Mouse (Mus musculus) liver, adult 2 months (tissue): ENCODE measurements around the gene Fank1. TPM values are rescaled to one million over a fixed set of nuclear protein-coding genes. Genes with fewer than 3 reads are reported as not detected.

Source experiments
- DNase-seq: peaks from one replicate; pipeline ENCODE4 v3.0.0-alpha.2; 2011; ENCODE audit warnings: low read depth, low spot score; ENCODE audit errors: extremely low read depth
- H3K27ac ChIP-seq: fragments of 200-500 bp; replicated peaks from 2 replicates; pipeline ENCODE4 v1.5.1; 2012; ENCODE audit warnings: low read depth, mild to moderate bottlenecking, control low read depth, inconsistent platforms, low read length; ENCODE audit not compliant: insufficient read depth
- H3K27me3 ChIP-seq: fragments of 200-500 bp; 2 replicates; pipeline ENCODE4 v1.6.1; 2012; ENCODE audit warnings: mild to moderate bottlenecking, moderate library complexity, low read length, inconsistent platforms; ENCODE audit not compliant: control insufficient read depth, insufficient read depth
- H3K36me3 ChIP-seq: fragments of 200-500 bp; 2 replicates; pipeline ENCODE4 v1.6.1; 2012; ENCODE audit warnings: low read length, inconsistent platforms; ENCODE audit not compliant: control insufficient read depth, insufficient read depth
- H3K4me1 ChIP-seq: fragments of 200-500 bp; 2 replicates; pipeline ENCODE4 v1.6.1; 2011; ENCODE audit warnings: low read length; ENCODE audit not compliant: control insufficient read depth, insufficient read depth
- H3K4me3 ChIP-seq: fragments of 200-500 bp; 2 replicates; pipeline ENCODE4 v1.5.1; 2011; ENCODE audit warnings: low read depth, mild to moderate bottlenecking, control low read depth, low read length, moderate library complexity; ENCODE audit not compliant: insufficient read depth
- H3K79me2 ChIP-seq: fragments of 200-500 bp; 2 replicates; pipeline ENCODE4 v1.6.1; 2012; ENCODE audit warnings: inconsistent platforms, mild to moderate bottlenecking, low read length, moderate library complexity; ENCODE audit not compliant: control insufficient read depth, insufficient read depth
- H3K9ac ChIP-seq: fragments of 200-500 bp; 2 replicates; pipeline ENCODE4 v1.6.1; 2012; ENCODE audit warnings: low read depth, mild to moderate bottlenecking, control low read depth, inconsistent platforms, low read length
- CTCF ChIP-seq: fragments of 200-500 bp; IDR thresholded peaks from 2 replicates; pipeline ENCODE4 v1.5.1; 2011; ENCODE audit warnings: low read depth, low read length, control low read depth
- POLR2A ChIP-seq: fragments of 200-500 bp; IDR thresholded peaks from 2 replicates; pipeline ENCODE4 v1.6.1; 2011; ENCODE audit warnings: low read length, control low read depth; ENCODE audit not compliant: insufficient read depth; ENCODE audit errors: extremely low read depth
- WGBS: fragments of 180-500 bp; shearing (Covaris S2); methylation state at CpG from one replicate; pipeline ENCODE4 v1.1.7; 2018; 5-methylcytosine and 5-hydroxymethylcytosine counted together
- polyA plus RNA-seq: library from polyadenylated mRNA; depleted of rRNA; stranded (reverse); fragments of >200 nt; gene quantifications from 2 replicates; pipeline ENCODE4 v1.2.3, GENCODE M21; 2012
- total RNA-seq: library from RNA; depleted of rRNA; stranded (reverse); fragments of >200 nt; gene quantifications from 2 replicates; pipeline ENCODE4 v1.2.3, GENCODE M21; 2014

Gene Fank1
- total and polyA plus RNA-seq, 2 experiments = not detected

GRCm38 (mm10) chr7:133863151-133863550 lies 86.5 kb downstream of the Fank1 start:
- TF ChIP-seq CTCF (no peak), POLR2A (no peak)
- no peak overlapping the region for H3K4me3 ChIP-seq
- no peaks in the 10 kb centered on the region for H3K4me1 ChIP-seq
- no peak for DNase-seq
- no peaks in the 10 kb centered on the region for H3K36me3 ChIP-seq
- H3K9ac ChIP-seq = no peak overlapping the region
- H3K27me3 ChIP-seq = no peaks in the 10 kb centered on the region
- no peak overlapping the region for H3K27ac ChIP-seq
- H3K79me2 ChIP-seq = no peaks in the 10 kb centered on the region
- 71% methylated on average over 3 of the region's 3 CpGs for WGBS

GRCm38 (mm10) chr7:133863684-133864083 lies 87.0 kb downstream of the Fank1 start:
- Histone ChIP-seq H3K27ac (no peak overlapping the region), H3K4me3 (no peak overlapping the region), H3K79me2 (no peaks in the 10 kb centered on the region), H3K9ac (no peak overlapping the region), H3K36me3 (no peaks in the 10 kb centered on the region), H3K4me1 (no peaks in the 10 kb centered on the region), H3K27me3 (no peaks in the 10 kb centered on the region)
- TF ChIP-seq POLR2A (no peak), CTCF (no peak)
- WGBS = 89% methylated on average over 4 of the region's 4 CpGs
- no peak for DNase-seq

- Histone ChIP-seq H3K27me3 (no peaks in the 10 kb centered on the region), H3K36me3 (no peaks in the 10 kb centered on the region), H3K4me1 (no peaks in the 10 kb centered on the region), H3K79me2 (no peaks in the 10 kb centered on the region), H3K27ac (no peak overlapping the region), H3K9ac (no peak overlapping the region), H3K4me3 (no peak overlapping the region)
- 82% methylated on average over 4 of the region's 4 CpGs for WGBS
- DNase-seq = no peak
- TF ChIP-seq CTCF (no peak), POLR2A (no peak)
Measured at GRCm38 (mm10) chr7:133870265-133870664, 93.6 kb downstream of the Fank1 start.

- no peaks in the 10 kb centered on the region for H3K27me3 ChIP-seq
- TF ChIP-seq POLR2A = no peak
- TF ChIP-seq CTCF = no peak
- H3K4me1 ChIP-seq = no peaks in the 10 kb centered on the region
- no peak for DNase-seq
- WGBS = 76% methylated on average over 5 of the region's 5 CpGs
- H3K36me3 ChIP-seq = no peaks in the 10 kb centered on the region
- H3K9ac ChIP-seq = no peak overlapping the region
- no peaks in the 10 kb centered on the region for H3K79me2 ChIP-seq
- H3K4me3 ChIP-seq = no peak overlapping the region
- H3K27ac ChIP-seq = no peak overlapping the region
Measured at GRCm38 (mm10) chr7:133872701-133873100, 96.0 kb downstream of the Fank1 start.

- no peak for DNase-seq
- Histone ChIP-seq H3K4me3 (no peak overlapping the region), H3K4me1 (no peaks in the 10 kb centered on the region), H3K27ac (no peak overlapping the region), H3K9ac (no peak overlapping the region), H3K27me3 (no peaks in the 10 kb centered on the region), H3K36me3 (no peaks in the 10 kb centered on the region), H3K79me2 (no peaks in the 10 kb centered on the region)
- TF ChIP-seq CTCF = no peak
- TF ChIP-seq POLR2A = no peak
- WGBS = 78% methylated on average over 3 of the region's 3 CpGs
Measured at GRCm38 (mm10) chr7:133876139-133876538, 99.5 kb downstream of the Fank1 start.

GRCm38 (mm10) chr7:133876646-133877342 lies 100.1 kb downstream of the Fank1 start:
- TF ChIP-seq POLR2A = no peak
- no peak for TF ChIP-seq CTCF
- H3K36me3 ChIP-seq = no peaks in the 10 kb centered on the region
- H3K27me3 ChIP-seq = no peaks in the 10 kb centered on the region
- no peaks in the 10 kb centered on the region for H3K79me2 ChIP-seq
- no peak overlapping the region for H3K4me3 ChIP-seq
- H3K27ac ChIP-seq = no peak overlapping the region
- no peaks in the 10 kb centered on the region for H3K4me1 ChIP-seq
- no peak for DNase-seq
- no peak overlapping the region for H3K9ac ChIP-seq
- 80% methylated on average over 17 of the region's 17 CpGs for WGBS
